Mouse (Mus musculus) embryo, embryonic 11 days (tissue): ENCODE results near the gene Il20.

Experiments
- DNase-seq: peaks from one replicate; pipeline ENCODE4 v3.0.0-alpha.2; 2015

Gene Il20

GRCm38 (mm10) chr1:130911401-130912010, at the start of gene Il20:
TSS of gene Il20 (minus strand) at chr1:130911451.
- no peak for DNase-seq

- DNase-seq, result no peak
Observed at GRCm38 (mm10) chr1:130946920-130947319, 35.7 kb upstream of the Il20 start.

- peak; percentile 44 for DNase-seq
Observed at GRCm38 (mm10) chr1:130941801-130942200, 30.6 kb upstream of the Il20 start.

GRCm38 (mm10) chr1:130940065-130940687, 28.9 kb upstream of the Il20 start, which contains the start of gene Il19:
TSS of gene Il19 (minus strand) at chr1:130940115.
- no peak for DNase-seq

DNA sequence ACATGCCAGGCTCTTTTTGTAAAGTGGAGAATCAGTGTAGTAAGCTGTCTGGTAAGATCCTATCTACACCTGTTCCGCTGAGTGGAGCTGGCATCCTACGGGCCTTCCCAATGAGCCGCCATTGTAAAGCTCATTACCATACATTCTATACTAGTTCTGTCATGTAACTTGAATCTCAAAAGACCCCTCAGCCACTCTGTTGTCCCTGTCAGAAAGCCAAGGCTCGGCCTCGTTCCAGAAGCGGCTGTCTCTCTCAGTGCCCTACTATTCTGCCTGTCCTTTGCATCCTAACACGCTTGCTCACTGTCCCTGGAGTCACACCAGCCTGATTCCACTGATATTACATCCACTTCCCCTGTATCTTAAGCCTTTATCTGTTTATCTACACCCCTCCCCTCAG, 26.9 kb upstream of the Il20 start:
- DNase-seq, result no peak

- DNase-seq, result no peak
Observed at GRCm38 (mm10) chr1:130937170-130937569, 25.9 kb upstream of the Il20 start.

DNA sequence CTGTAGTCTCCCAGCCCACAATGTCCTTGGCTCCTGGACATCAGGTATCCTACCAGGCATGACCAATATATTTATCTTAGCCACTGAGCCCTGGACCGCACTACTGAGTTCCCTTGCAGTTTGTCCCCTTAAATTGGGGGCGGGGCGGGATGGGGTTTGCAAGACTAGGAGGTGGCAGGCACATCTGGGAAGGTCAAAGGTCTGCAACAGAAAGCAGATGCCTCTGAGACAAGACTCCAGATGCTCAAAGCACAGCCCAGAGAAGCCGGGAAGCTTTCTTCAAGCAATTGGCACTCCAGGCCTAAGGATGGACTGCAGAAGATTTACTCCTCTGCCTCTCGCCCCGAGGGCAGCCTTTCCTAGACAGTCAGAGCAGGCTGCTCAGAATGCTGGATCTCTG, 25.1 kb upstream of the Il20 start:
- peak; percentile 73 for DNase-seq

DNA sequence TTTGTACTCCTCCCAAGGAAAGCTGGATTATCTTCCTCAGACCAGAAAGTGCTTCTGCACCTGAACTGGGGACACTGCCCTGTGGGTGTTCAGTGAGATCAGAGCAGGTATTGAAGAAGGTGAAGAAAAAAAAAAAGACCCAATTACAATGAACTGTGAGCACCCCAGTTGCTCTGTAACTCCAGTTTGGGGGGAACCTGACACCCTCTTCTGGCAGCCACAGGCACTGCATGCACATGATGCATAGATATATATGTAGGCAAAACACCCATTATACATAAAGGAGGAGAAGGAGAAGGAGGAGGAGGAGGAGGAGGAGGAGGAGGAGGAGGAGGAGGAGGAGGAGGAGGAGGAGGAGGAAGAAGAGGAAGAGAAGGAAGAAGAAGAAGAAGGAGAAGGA, 15.2 kb upstream of the Il20 start:
- DNase-seq, result no peak

DNA sequence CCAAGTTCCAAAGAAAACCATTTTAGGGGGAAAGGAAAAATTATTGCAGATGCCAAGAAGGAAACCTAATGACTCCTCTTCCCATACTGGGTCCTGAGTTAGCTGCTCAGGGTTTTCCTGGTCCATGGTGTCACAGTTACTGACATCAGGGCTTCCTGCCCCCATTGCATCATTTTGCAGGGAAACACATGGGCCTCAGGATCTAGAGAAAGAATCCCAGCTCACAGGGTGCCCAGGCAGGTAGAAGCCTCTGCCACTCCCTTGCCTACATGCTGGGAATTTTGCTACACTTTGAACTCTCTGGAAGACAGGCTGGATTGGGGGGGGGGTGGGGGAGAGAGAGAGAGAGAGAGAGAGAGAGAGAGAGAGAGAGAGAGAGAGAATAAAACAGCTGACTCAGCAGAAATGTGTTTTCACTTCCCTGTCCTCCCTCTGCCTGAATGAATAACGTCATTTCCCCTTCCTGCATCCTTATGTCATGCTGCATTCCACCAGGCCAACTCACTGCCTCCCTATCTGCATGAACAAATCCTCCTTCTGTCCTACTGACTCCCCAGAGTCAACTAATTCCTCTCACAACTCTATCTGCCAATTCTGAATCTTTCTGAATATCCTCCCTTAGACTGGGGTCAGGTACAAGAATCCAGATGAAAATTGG, 7.2 kb upstream of the Il20 start:
- DNase-seq, result no peak

DNA sequence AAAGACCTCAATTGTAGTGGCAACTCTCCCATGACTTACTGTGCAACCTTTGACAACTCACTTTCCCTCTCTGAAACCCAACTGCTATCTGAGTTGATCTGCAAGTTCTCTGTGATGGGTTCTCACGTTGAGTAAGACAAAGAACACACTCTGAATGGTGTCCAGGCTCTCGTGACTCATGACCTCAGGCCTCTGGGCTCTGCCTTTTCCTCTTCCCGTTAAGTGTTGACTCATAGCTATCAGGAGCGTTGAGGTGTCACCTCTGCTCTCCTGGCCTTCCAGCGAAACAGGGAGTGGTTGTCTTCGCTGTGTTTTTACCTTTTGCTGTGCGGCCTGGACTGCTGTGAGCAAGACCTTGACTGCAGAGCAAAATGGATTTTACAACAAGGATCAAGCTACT, 8.7 kb downstream of the Il20 start:
- DNase-seq, result no peak

DNA sequence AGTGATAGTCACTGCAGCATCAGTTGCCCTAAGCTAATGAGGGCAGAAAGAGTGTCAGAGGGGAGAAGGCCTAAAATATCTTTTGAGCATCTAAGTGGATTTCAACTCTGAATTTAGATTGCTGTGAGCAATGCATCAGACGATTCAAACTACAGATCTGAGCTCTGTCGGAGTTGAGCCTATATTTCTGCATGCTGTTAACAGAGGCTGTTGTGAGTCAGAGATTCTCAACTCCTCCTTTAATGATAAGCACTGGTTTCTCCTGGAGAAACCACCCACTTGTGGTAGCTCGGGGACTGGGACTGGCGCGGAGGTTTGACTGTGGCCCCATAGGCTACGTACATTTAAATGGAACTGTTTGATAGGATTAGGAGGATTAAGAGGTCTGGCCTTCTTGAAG, 16.8 kb downstream of the Il20 start:
- no peak for DNase-seq

DNA sequence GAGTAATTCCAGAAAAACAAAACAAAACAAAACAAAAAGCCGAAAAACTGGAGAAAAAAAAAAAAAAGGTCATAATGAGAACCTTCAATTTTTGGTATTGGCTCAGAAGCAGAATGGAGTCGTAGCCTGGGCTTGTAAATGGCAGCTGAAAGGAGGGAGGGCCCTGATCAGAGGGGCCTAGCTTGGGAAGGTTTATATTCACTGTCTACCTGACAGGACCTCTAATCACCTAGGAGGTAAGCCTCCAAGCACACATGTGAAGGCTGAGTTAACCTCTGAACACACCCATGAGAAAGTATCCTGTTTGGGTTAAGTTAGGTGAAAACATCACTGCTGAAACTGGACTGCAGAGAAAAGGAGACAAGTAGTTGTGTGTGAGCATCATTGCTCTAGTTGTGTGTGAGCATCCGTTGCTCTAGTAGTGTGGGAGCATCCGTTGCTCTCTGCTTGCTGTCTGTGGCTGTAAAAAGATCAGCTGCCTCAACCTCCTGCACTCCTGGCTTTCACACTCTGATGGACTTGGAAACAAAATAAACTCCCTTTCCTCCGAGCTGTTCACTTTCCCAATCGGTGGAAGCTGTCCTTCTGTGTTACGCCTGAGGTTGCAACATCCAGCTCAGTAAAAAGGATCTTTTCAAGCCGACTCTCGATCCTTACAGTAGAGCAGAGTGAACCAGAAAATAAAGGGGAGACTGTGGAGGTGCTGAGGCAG, 17.8 kb downstream of the Il20 start:
- no peak for DNase-seq

GRCm38 (mm10) chr1:130892446-130892845, 18.8 kb downstream of the Il20 start:
- no peak for DNase-seq

DNA sequence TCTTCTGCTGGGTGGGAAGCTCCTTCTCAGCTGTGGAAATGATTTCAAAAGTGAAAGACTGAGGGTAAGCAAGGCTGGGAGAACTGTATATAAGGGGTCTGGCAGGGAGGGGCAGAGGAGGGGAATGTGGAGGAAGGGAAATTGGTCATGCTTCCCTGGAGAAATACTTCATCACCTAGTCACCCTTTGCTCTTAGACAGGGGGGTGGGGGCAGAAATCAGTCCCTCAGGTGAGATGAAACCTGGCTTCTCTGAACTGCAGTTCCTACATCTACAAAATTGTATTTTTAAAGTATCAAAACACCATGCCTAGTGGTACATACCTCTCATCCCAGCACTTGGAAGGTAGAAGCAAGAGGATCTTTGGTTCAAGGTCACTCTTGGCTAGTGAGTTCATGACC, 23.9 kb downstream of the Il20 start, which contains the start of gene Il24:
Il24 (minus strand) TSS at position 101 of the 400 bp plus-strand sequence.
- no peak for DNase-seq

- no peak for DNase-seq
Observed at GRCm38 (mm10) chr1:130883146-130883545, 28.1 kb downstream of the Il20 start.

- DNase-seq, result no peak
Observed at GRCm38 (mm10) chr1:130879927-130880326, 31.3 kb downstream of the Il20 start.

GRCm38 (mm10) chr1:130877889-130878614, 33.2 kb downstream of the Il20 start:
- peak; percentile 56 for DNase-seq

- DNase-seq, result peak; percentile 88
Observed at GRCm38 (mm10) chr1:130876931-130877509, 34.2 kb downstream of the Il20 start.

DNA sequence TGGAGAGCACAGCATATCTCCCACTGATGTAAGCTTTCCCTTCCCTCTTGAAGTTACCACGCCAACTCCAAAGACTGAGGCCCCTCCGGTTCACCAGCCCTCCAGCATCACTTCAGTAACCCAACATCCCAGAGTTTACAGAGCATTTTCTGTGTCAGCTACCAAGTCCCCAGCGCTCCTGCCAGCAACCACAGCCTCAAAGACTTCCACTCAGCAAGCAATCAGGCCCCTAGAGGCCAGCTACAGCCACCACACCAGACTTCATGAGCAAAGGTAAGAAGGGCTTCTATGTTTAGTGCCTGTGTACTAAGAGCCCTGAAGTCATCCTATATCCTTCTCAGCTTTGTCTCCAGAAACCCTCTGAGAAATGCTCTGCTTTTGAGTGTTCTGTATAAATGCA, 35.3 kb downstream of the Il20 start:
- DNase-seq, result no peak

DNA sequence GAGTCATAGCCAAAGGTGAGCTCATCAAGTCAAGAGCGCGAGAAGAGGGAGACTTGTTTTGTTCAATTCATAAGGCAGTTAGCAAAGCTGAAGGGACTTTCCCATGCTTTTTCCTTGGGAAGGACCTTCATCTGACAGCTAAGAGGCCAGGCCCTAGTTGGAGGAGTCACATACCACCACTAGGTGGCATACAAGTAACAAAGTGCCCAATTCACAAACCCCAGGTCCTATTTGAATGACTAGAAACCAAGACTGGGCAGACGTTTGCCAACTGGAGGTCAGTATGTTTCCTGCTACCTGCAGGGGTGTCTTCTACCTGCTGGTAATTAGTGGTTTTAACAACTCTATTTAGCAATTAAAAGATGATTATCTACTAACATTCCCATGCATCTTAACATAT, 36.1 kb downstream of the Il20 start:
- peak; percentile 71 for DNase-seq

- DNase-seq, result no peak
Observed at GRCm38 (mm10) chr1:130872912-130873311, 38.3 kb downstream of the Il20 start.

- no peak for DNase-seq
Observed at GRCm38 (mm10) chr1:130865541-130866221, 45.6 kb downstream of the Il20 start, which contains the start of gene Fcmr. TSS of gene Fcmr (plus strand) at chr1:130865669.
